Mouse (Mus musculus) kidney, embryonic 15.5 days (tissue): Measurements from ENCODE around the gene Hspa1l. TPM values are rescaled to one million over a fixed set of nuclear protein-coding genes. Genes with fewer than 3 reads are reported as not detected.

Source experiments
- ATAC-seq: fragments of 200-750 bp; cut with Nextera tagmentation; replicated peaks from 2 replicates; pipeline ENCODE4 v1.8.0; 2017; ENCODE audit warnings: moderate TSS enrichment; ENCODE audit not compliant: low FRiP score
- H3K27ac ChIP-seq: fragments of 300-500 bp; sonication (generic); 2 replicates; pipeline ENCODE4 v1.5.1; 2015; ENCODE audit warnings: mild to moderate bottlenecking, inconsistent platforms
- H3K27me3 ChIP-seq: fragments of 300-500 bp; sonication (generic); 2 replicates; pipeline ENCODE4 v1.6.1; 2015; ENCODE audit warnings: inconsistent platforms
- H3K36me3 ChIP-seq: fragments of 300-500 bp; sonication (generic); 2 replicates; pipeline ENCODE4 v1.6.1; 2015; ENCODE audit warnings: inconsistent platforms
- H3K4me1 ChIP-seq: fragments of 300-500 bp; sonication (generic); 2 replicates; pipeline ENCODE4 v1.6.1; 2015; ENCODE audit warnings: inconsistent platforms
- H3K4me2 ChIP-seq: fragments of 300-500 bp; sonication (generic); 2 replicates; pipeline ENCODE4 v1.6.1; 2015; ENCODE audit warnings: moderate library complexity, mild to moderate bottlenecking, inconsistent platforms
- H3K4me3 ChIP-seq: fragments of 300-500 bp; sonication (generic); replicated peaks from 2 replicates; pipeline ENCODE4 v1.5.1; 2015; ENCODE audit warnings: mild to moderate bottlenecking, inconsistent platforms
- H3K9ac ChIP-seq: fragments of 300-500 bp; sonication (generic); 2 replicates; pipeline ENCODE4 v1.6.1; 2015; ENCODE audit warnings: mild to moderate bottlenecking, inconsistent platforms
- H3K9me3 ChIP-seq: fragments of 300-500 bp; sonication (generic); replicated peaks from 2 replicates; pipeline ENCODE4 v1.6.1; 2016; ENCODE audit warnings: inconsistent platforms
- WGBS: fragments of 180-500 bp; shearing (Covaris S2); methylation state at CpG from one replicate; pipeline ENCODE4 v1.1.7; 2015; ENCODE audit warnings: mixed read lengths; 5-methylcytosine and 5-hydroxymethylcytosine counted together
- polyA plus RNA-seq: library from polyadenylated mRNA; unstranded; fragments of >200 nt; fragmentation: Nextera tagmentation; extraction: Ambion mirVana; gene quantifications from 2 replicates; pipeline ENCODE4 v1.2.1, GENCODE M21; 2015

The Hspa1l gene
- polyA plus RNA-seq, 1 experiment from 2014 or later: 1.6 TPM

DNA sequence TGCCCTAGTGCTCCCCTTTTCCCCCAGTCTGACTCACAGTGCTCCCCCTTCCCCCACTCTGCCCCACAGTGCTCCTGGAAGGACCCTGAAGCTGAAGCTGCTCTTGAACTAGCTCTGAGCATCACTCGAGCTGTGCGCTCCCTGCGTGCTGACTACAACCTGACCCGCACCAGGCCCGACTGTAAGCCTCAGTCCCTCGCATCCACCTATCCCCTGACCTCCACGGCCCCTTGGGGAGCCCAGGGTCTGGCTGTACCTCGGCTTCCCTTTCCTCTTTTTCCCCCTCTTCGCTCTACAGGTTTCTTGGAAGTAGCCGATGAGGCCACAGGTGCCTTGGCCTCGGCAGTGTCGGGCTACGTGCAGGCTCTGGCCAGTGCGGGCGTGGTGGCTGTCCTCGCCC is 42.8 kb downstream of the Hspa1l start:
- Histone ChIP-seq H3K36me3 (peaks cover 69% of the 10 kb centered on the region), H3K27ac (no peak overlapping the region), H3K4me3 (no peak overlapping the region), H3K4me2 (no peak overlapping the region), H3K9ac (no peak overlapping the region), H3K27me3 (no peaks in the 10 kb centered on the region), H3K4me1 (peaks cover 10% of the 10 kb centered on the region), H3K9me3 (no peaks in the 10 kb centered on the region)
- no peak for ATAC-seq
- WGBS: 93% methylated on average over 16 of the region's 16 CpGs

DNA sequence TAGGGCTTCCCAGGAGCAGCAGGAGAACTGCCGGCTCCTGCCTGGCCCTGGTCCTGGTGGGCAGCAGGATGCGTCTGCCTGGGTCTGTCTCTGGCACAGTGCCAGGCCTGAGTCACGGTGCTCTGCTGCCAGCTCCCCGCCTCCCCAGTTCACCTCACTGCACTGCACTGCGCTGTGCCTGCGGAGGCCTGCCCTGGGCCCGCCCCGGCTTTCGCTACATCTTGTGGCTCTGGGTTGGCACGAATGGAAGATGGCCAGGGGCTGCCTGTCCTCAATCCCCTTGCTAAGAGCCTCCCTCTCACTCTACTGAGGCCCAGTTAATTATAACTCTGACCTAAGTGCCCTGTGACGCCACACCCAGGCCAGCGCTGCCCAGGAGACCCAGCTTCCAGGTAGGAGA is 43.9 kb downstream of the Hspa1l start, which contains the start of gene Vwa7:
TSS of gene Vwa7 (plus strand) at position 204 of the 400 bp plus-strand sequence.
- Histone ChIP-seq H3K27ac (peak within 1 kb of the TSS; percentile 32), H3K4me1 (peaks cover 16% of the 10 kb centered on the region), H3K36me3 (peaks cover 59% of the 10 kb centered on the region), H3K9me3 (no peaks in the 10 kb centered on the region), H3K4me3 (no peak within 1 kb of the TSS), H3K27me3 (no peaks in the 10 kb centered on the region), H3K9ac (no peak within 1 kb of the TSS), H3K4me2 (no peak within 1 kb of the TSS)
- ATAC-seq: peak; percentile 22; the same call in 1 of the 2 replicates
- 67% methylated on average over 12 of the region's 12 CpGs for WGBS

DNA sequence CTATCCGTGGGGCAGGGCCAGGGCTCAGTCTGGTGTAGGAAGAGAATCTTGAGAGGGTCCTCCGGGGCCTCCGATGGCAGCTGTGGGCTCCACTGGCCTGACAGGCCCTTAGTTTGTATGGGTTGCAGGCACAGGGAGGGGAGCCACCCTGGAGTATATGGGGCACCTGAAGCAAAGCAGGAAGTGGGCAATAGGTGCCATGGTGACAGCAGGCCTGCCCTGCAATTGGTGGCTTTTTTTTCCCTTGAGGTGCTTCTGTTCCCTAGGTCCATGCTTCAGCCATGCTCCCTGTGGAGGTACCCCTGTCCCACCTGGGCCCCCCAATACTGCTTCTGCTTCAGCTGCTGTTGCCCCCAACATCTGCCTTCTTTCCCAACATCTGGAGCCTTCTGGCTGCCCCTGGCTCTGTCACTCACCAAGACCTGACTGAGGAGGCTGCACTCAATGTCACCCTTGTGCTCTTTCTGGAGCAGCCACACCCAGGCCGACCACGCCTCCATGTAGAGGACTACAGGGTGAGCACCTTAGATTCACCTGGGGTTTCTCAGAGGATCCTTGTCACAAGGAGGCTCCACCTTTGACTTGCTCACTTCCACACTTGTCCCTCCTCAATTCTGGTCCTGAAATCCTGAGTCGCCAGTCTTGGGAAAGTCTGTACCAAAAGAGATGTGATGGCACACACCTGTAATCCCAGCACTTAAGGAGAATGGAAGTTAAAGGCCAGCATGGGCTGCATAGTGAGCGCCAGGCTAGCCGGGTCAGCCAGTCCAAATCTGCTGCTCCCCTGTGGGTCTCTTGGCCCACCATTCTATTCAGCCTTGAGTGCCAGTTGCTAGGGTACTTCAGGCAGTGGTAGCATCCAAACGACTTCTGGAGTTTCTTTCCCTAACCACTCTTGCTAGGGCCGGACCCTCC is 44.5 kb downstream of the Hspa1l start:
- no peak overlapping the region for H3K9ac ChIP-seq
- H3K27ac ChIP-seq: peak overlapping the region; percentile 32; the same call in 1 of the 2 replicates
- no peaks in the 10 kb centered on the region for H3K9me3 ChIP-seq
- H3K27me3 ChIP-seq: no peaks in the 10 kb centered on the region
- no peak overlapping the region for H3K4me2 ChIP-seq
- no peak overlapping the region for H3K4me3 ChIP-seq
- no peak for ATAC-seq
- H3K4me1 ChIP-seq: peaks cover 19% of the 10 kb centered on the region
- WGBS: 77% methylated on average over 10 of the region's 10 CpGs
- H3K36me3 ChIP-seq: peaks cover 52% of the 10 kb centered on the region

DNA sequence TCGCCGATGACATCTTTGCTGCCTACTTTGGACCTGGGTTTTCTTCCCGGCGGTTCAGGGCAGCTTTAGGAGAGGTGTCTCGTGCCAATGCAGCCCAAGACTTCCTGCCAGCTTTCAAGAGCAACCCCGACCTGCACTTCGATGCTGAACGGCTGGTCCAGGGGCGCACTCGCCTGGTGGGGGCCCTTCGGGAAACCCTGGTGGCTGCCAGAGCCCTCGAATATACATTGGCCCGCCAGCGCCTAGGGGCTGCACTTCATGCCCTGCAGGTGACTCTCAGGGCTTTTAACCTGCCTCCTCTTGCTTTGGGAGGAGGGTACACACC is 45.2 kb downstream of the Hspa1l start:
- H3K9me3 ChIP-seq: no peaks in the 10 kb centered on the region
- no peak for ATAC-seq
- peaks cover 19% of the 10 kb centered on the region for H3K4me1 ChIP-seq
- no peak overlapping the region for H3K9ac ChIP-seq
- no peak overlapping the region for H3K4me3 ChIP-seq
- H3K27ac ChIP-seq: no peak overlapping the region
- WGBS: 71% methylated on average over 14 of the region's 14 CpGs
- H3K27me3 ChIP-seq: no peaks in the 10 kb centered on the region
- no peak overlapping the region for H3K4me2 ChIP-seq
- peaks cover 46% of the 10 kb centered on the region for H3K36me3 ChIP-seq

DNA sequence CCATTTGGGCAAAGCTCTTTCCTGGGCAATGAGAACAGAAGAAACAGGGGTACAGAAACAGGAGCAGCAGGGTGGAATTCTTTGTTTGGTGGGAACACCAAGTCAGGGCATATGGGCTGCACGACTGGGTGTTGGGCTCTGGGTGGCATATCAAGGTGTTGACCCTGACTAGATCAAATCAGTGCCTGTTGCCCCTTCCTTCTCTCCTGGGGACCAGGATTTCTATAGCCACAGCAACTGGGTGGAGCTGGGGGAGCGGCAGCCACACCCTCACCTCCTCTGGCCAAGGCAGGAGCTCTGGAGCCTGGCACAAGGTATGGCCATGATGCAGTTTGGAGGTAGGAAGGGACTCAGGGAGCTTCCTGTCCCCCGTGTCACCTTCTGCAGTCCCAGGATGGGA is 45.7 kb downstream of the Hspa1l start:
- peaks cover 19% of the 10 kb centered on the region for H3K4me1 ChIP-seq
- peaks cover 41% of the 10 kb centered on the region for H3K36me3 ChIP-seq
- no peak overlapping the region for H3K9ac ChIP-seq
- H3K4me3 ChIP-seq: no peak overlapping the region
- H3K27ac ChIP-seq: no peak overlapping the region
- no peaks in the 10 kb centered on the region for H3K27me3 ChIP-seq
- WGBS: 84% methylated on average over 3 of the region's 3 CpGs
- H3K9me3 ChIP-seq: no peaks in the 10 kb centered on the region
- no peak overlapping the region for H3K4me2 ChIP-seq
- ATAC-seq: no peak

DNA sequence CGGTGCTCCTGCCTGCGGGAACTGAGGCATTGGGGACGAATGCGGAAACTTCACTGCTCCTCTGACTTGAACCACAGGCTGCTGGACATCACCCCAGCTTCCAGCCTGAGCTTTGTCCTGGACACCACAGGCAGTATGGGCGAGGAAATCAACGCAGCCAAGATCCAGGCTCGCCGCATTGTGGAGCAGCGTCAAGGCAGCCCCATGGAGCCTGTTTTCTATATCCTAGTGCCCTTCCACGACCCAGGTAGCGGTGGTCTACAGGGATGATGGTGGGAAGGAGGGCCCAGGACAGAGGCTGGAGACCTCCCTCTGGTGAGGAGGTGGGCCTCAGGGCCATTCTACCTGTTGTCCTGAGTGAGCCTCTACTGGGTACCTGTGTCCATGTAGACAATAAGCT is 47.4 kb downstream of the Hspa1l start:
- H3K9me3 ChIP-seq: no peaks in the 10 kb centered on the region
- no peaks in the 10 kb centered on the region for H3K27me3 ChIP-seq
- peaks cover 32% of the 10 kb centered on the region for H3K4me1 ChIP-seq
- peaks cover 23% of the 10 kb centered on the region for H3K36me3 ChIP-seq
- no peak overlapping the region for H3K27ac ChIP-seq
- no peak for ATAC-seq
- WGBS: 71% methylated on average over 11 of the region's 11 CpGs
- H3K4me3 ChIP-seq: no peak overlapping the region
- H3K4me2 ChIP-seq: no peak overlapping the region
- H3K9ac ChIP-seq: no peak overlapping the region

DNA sequence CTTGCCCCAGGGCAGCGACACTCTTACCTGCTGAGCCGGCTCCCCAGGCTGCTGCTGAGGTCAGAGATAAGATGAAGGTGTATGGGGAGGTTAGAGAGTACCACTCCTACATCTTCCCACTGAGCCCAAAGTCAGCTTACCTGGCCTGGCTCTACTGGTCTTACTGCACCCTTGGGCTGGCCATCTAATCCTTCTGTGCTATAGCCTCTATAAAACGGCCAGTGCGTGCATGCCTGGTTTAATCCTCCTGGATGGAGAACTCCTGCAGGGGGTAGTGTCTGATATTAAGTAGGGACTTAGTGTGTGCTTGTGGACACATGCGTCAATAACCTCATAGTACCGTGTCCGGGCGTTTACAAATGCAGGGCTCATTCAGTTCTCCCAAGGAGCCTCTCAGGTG is 48.0 kb downstream of the Hspa1l start:
- Histone ChIP-seq H3K27me3 (no peaks in the 10 kb centered on the region), H3K4me2 (no peak overlapping the region), H3K9me3 (no peaks in the 10 kb centered on the region), H3K9ac (no peak overlapping the region), H3K4me3 (no peak overlapping the region), H3K36me3 (peaks cover 17% of the 10 kb centered on the region), H3K27ac (no peak overlapping the region), H3K4me1 (peaks cover 37% of the 10 kb centered on the region)
- ATAC-seq: no peak
- WGBS: 88% methylated on average over 8 of the region's 8 CpGs

DNA sequence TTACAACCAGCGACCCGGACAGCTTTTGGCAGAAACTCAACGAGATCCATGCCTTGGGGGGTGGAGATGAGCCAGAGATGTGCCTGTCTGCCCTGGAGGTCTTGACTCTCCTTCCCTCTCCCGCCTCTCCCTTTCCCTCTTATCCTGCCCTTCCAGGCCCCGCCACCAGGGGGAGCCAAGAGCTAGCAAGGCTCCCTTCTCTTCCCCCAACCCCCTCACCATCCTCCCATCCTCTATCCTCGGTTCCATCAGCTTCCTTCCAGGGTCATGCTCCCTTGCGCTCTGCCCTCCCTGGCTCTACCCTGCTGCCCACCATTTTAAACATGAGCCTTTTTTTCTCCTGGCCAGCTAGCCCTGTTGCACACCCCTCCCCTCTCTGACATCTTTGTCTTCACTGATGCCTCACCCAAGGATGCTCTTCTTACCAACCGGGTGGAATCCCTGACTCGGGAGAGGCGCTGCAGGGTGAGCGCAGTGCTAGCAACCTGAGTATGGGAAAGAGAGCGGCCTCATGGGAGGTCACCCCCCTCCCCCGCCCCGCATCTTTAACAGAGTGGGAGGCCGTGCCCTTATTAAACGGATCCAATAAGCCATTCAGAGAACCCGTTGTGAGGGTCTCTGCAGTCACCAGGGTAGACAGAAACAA is 48.8 kb downstream of the Hspa1l start:
- Histone ChIP-seq H3K9me3 (no peaks in the 10 kb centered on the region), H3K4me3 (peak overlapping the region; percentile 10; the same call in 1 of the 2 replicates), H3K9ac (peak overlapping the region; percentile 26; the same call in 1 of the 2 replicates), H3K27ac (peak overlapping the region; percentile 76), H3K4me2 (peak overlapping the region; percentile 46), H3K36me3 (peaks cover 10% of the 10 kb centered on the region), H3K4me1 (peaks cover 41% of the 10 kb centered on the region), H3K27me3 (no peaks in the 10 kb centered on the region)
- WGBS: 10% methylated on average over 17 of the region's 17 CpGs
- ATAC-seq: peak; percentile 65

DNA sequence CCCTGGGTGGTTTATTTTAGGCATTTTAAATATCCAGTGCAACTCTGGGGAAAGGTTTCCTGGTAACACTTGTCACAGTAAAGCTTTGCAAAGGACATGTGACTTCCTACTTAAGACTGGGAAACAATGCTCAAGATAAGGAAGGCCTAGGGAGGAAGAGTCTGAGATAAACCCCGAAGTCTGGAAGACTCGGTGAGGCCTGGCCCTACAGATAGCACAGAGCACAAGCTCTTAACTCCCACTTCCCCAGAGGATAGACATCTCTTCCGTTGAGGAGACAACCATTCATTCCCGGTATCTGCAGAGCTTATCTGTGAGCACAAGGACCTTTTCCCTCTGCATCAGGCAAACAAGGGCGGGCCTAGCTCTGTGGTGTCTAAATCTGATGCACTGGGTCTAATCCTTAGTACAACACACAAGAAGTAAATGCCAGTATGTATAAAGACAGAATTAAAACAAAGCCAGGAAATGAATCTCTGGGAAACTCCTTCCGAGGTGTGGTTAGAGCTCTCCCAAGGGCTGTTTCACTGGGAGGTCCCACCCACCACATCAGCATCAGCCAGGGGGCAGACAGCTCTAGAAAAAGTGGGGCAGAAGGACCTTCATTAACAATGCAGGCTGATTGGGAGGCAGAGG is 49.5 kb downstream of the Hspa1l start:
- Histone ChIP-seq H3K9ac (no peak overlapping the region), H3K9me3 (no peaks in the 10 kb centered on the region), H3K4me2 (peak overlapping the region; percentile 46; the same call in 1 of the 2 replicates), H3K36me3 (peaks cover 3% of the 10 kb centered on the region), H3K27me3 (no peaks in the 10 kb centered on the region), H3K4me1 (peaks cover 37% of the 10 kb centered on the region), H3K27ac (peak overlapping the region; percentile 76), H3K4me3 (no peak overlapping the region)
- 0 out of 2 replicates have a peak, but pooled peaks have one; percentile 16 for ATAC-seq
- 56% methylated on average over 6 of the region's 6 CpGs for WGBS

DNA sequence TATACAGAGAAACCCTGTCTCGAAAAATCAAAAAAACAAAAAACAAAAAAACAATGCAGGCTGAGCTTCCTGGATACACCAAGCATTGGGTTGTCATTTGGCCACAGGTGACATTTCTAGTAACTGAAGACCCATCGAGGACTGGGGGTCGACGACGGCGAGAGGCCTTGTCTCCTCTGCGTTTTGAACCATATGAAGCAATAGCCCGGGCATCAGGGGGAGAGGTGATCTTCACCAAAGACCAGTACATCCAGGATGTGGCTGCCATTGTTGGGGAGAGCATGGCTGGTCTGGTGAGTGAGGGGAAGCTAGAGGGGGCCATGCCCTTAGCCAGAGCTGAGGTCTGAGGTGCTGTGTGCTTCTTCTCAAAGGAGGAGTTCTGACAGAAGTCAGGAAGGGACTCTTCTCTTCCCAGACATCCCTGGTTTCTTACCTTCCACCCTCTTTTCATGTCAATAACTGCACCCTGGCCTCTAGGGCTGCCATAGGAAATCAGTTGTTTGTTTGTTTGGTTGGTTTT is 50.1 kb downstream of the Hspa1l start:
- Histone ChIP-seq H3K9ac (no peak overlapping the region), H3K4me3 (no peak overlapping the region), H3K4me1 (peaks cover 43% of the 10 kb centered on the region), H3K9me3 (no peaks in the 10 kb centered on the region), H3K36me3 (no peaks in the 10 kb centered on the region; the same call in 1 of the 2 replicates), H3K27me3 (no peaks in the 10 kb centered on the region), H3K27ac (peak overlapping the region; percentile 76; the same call in 1 of the 2 replicates), H3K4me2 (no peak overlapping the region)
- no peak for ATAC-seq
- WGBS: 92% methylated on average over 8 of the region's 8 CpGs

DNA sequence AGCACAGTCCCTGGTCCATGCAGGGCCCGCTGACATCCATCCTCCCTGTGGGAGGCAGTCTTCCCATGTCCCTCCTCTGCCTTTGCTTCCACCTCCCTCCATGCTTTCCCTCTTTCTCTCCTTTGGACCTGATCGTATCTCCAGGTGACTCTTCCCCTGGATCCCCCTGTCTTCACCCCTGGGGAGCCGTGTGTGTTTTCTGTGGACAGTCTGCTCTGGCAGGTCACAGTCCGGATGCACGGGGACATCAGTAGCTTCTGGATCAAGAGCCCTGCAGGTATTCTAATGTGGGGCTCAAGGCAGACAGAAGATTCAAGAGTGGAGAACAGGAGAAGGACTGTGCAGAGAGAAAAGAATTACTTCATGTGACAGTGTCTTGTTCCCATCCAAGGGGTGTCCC is 50.7 kb downstream of the Hspa1l start:
- no peak for ATAC-seq
- H3K4me1 ChIP-seq: peaks cover 46% of the 10 kb centered on the region
- no peaks in the 10 kb centered on the region for H3K9me3 ChIP-seq
- no peak overlapping the region for H3K4me2 ChIP-seq
- H3K27ac ChIP-seq: no peak overlapping the region
- H3K9ac ChIP-seq: no peak overlapping the region
- H3K36me3 ChIP-seq: no peaks in the 10 kb centered on the region
- H3K27me3 ChIP-seq: no peaks in the 10 kb centered on the region
- no peak overlapping the region for H3K4me3 ChIP-seq
- 79% methylated on average over 5 of the region's 5 CpGs for WGBS

DNA sequence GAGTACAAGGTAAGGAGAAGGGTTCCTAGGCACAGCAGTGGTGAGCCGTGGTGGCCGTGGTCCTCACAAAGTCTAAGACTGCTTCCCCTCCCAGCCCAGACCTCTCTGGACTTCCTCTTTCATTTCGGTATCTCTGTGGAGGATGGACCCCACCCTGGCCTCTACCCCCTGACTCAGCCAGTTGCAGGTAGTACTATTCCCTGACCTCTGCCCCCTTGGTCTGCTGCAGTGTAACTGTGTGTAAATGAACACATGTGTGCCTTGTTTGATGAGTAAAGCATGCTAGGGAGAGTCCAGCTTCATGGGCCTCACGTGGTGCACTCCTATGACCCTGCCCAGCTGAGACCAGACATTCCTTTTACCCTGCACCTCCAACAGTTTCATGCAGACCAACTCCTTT is 51.3 kb downstream of the Hspa1l start:
- ATAC-seq: no peak
- no peak overlapping the region for H3K9ac ChIP-seq

More for the DNA sequence above, 51.3 kb downstream of the Hspa1l start:
- Histone ChIP-seq H3K4me3 (no peak overlapping the region), H3K4me1 (peaks cover 49% of the 10 kb centered on the region), H3K36me3 (no peaks in the 10 kb centered on the region), H3K4me2 (no peak overlapping the region), H3K27ac (no peak overlapping the region), H3K27me3 (no peaks in the 10 kb centered on the region), H3K9me3 (no peaks in the 10 kb centered on the region)
- 77% methylated on average over 4 of the region's 4 CpGs for WGBS
